Mouse (Mus musculus): ENCODE measurements around the gene Fis1.
"Not testable (repeated sequence)": the region's sequence is repeated elsewhere in the genome, so short reads cannot be mapped to it uniquely, and the experiment has no call there.

Fis1 gene

DNA sequence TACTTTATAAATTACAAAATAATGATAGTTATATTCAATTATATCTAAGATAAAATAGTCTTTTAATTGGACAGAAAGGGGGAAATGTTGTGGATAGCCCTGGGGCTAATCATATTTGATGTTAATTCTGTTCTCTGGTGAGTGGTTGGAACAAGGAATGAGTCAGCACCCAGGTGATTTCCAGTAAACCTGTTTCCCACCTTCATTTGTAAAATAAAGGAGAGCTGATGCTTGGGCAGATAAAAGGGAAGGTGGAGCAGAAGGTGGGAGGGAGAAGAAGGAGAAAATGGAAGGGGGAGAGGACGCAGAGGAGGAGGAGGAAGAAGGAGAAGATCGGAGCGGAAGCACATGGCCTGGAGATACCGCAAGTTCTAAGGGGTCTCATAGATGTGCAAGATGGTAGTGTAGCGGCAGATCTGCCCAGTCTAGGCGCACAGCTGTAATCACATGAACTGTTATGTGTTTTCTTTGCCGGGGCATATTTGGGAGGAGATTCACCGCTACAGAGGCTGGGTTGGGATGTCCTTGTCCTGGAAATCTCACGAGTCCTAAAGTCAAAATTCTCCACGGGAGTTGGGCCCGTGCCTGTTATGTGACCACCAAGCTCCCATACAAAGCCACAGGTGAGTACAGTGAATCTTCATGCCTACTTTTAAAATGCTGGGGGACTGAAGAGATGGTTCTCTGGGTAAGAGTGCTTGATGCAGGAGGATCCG is 12.1 kb upstream of the Fis1 start:
- DNase-seq (ENCODE audit: inconsistent ontology term): no peak

DNA sequence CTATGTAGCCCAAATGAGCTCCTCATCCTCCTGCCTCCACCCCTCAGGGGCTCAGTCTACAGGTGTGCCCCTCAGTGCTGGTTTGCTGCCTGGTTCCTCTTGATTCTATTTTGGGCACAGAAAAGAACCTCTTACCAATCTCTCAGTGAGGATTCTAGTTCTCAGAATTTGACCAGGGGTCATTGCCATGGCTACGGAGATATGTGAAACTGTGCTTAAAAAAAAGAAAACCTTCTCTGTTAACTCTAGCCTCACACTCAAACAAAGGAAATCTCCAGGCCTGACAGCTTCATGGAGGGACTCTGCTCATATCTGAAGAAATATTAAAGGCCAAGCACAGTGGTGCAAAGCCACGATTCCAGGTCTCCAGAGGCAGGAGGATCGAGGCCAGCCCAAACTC is 10.3 kb upstream of the Fis1 start:
- no peak for DNase-seq (ENCODE audit: inconsistent ontology term)

DNA sequence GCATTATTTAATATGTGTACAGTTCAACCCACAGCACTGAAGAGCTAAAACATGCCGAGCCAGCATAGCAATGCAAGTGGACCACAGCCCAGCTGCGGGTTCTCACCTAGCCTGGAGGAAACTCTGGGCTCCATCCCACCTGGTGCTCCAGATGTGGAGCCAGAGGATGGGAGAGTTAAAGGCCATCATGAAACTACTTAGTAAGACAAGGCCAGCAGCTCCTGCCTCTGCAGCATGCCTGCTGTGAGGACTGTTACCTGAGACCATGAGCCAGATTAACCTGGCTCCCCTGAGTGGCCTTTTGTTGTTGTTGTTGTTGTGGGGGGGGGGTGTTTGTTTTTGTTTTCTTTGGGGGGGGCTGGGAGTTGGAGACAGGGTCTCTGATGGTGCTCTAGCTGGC is 9.7 kb upstream of the Fis1 start:
- no peak for DNase-seq (ENCODE audit: inconsistent ontology term)

DNA sequence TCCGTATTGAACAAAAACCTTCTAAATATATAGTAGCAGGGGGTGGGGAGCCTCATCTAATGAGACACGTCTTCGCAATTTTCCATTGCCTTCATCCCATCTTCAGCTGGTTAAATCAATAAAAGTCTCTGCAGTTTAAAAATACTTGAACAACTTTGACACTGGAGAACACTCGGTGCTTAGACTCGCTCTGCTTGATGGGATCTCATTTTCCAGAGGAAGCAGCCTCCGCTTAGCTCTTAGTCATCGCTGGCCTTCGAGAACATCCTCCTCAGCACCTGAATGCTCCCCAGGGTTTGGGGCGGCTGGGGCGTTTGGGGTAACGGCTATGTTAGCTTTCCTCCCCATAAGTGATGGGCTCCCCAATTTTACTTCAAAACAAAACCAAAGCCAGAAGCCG is 8.0 kb upstream of the Fis1 start:
- no peak for DNase-seq (ENCODE audit: inconsistent ontology term)

DNA sequence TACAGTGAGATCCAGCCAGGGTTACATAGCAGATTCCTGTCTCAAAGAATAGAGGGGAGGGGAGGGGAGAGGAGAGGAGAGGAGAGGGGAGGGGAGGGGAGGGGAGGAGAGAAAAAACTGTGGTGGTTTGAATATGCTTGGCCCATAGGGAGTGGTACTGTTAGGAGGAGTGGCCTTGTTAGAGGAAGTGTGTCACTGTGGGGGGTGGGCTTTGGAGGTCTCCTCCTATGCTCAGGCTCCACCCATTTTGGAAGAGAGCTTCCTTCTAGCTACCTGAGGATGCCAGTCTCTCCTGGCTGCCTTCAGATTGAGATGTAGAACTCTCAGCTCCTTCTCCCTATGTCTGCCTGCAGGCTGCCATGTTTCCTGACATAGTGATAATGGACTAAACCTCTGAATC is 5.2 kb upstream of the Fis1 start:
- no peak for DNase-seq (ENCODE audit: inconsistent ontology term)

DNA sequence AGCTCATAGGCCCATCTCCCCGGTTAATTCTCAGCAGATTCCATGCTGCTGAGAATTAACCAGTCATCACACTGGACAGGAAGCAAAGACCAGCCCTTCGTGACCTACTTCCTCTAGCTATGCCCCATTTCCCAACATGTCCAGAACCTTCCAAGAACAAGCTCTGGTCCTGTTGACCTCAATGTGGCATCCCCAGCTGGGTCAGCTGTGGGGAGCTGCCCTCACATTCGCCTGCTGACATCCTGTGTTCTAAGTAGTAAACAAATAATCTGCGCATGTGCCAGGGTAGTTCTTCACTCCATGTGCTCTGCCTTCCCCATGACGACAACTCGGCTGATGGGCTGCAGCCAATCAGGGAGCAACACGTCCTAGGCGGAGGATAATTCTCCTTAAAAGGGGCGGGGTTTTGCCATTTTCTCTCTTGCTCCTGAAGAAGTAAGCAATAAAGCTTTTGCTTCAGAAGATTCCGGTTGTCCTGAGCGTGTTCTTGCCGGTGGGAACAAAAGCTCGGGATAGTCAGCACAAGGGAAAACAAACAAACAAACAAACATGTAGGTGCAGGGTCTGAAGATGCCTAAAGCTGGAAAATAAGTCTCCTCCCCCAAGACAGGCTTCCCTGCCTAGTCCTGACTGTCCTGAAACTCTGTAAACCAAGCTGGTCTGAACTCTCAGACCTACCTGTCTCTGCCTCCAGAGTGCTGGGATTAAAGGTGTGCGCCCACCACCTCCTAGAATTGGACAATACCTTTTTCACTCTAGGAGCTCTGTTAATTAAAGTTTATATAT is 3.3 kb upstream of the Fis1 start:
- not testable (repeated sequence) for DNase-seq (ENCODE audit: inconsistent ontology term)

DNA sequence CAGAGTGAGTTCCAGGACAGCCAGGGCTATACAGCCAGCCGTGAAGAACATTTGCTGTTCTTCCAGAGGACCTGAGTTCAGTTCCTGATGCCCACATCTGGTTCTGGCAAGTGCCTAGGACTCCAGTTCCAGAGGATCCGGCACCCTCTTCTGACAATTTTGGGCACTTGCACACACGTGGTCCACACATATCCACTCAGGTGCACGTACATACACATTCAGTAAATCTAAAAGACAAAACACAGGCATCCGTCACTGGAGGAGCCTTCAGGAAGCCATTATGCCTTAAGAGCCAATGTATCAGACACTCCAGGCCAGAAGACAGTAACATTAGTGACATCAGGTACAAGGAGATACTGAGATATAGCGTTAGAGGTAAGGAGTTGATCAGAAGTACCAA is 2.6 kb upstream of the Fis1 start:
- DNase-seq (ENCODE audit: inconsistent ontology term): no peak

DNA sequence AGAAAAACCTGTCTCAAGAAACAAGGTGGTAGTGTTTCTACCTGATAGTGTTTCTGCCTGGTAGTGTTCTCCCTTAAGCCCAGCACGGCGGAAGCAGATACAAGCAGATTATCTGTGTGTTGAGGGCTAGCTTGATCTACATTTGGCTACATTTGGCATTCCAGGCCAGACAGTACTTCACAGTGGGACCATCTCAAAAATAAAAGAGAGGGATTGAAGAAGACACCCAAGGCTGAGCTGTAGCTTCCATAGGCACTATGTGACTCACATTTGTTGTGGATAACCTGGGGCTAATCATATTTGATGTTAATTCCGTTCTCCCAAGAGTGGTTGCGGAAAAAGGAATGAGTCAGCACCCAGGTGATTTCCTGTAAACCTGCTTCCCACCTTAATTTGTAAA is 922 bp upstream of the Fis1 start:
- DNase-seq (ENCODE audit: inconsistent ontology term): no peak

DNA sequence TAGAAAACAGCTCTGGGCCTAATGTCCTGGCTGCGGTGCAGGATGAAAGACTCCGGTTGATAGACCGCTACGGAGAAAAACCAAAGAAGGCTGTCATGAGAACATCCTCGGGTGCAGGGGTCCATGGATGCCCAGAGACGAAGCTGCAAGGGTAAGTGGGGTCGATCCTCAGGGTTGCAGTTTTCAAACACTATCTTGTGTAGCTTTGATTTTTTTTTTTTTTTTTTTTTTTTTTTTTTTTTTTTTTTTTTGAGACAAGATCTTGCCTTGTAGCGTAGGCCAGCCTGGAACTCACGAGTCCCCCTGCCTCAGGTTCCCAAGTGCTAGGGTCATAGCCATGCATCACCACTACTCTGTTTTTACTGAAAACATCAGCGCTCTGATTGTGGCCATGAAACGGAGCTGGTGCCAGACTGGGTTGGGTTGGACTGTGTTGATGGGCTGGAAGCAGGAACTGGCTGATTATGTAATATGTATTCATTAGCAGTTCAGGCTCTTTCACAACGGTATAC is 421 bp downstream of the Fis1 start:
- DNase-seq (ENCODE audit: inconsistent ontology term): peak; percentile 72

DNA sequence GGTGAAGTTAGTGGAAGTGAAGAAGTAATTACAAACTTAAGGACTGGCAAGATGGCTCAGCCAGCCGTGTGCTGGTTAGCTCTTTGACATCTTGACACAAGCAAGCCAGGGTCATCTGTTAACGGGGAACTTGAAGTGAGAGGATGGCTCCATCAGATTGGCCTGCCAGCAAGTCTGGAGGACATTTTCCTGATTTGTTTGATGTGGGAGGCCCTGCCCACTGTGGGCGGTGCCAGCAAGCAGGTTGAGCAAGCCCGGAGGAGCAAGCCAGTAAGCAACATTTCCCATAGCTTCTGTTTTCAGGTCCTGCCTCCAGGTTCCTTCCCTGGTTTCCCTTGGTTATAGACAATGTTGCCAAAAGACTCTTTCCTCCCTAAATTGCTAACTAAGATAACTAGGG is 2.5 kb downstream of the Fis1 start:
- no peak for DNase-seq (ENCODE audit: inconsistent ontology term)

DNA sequence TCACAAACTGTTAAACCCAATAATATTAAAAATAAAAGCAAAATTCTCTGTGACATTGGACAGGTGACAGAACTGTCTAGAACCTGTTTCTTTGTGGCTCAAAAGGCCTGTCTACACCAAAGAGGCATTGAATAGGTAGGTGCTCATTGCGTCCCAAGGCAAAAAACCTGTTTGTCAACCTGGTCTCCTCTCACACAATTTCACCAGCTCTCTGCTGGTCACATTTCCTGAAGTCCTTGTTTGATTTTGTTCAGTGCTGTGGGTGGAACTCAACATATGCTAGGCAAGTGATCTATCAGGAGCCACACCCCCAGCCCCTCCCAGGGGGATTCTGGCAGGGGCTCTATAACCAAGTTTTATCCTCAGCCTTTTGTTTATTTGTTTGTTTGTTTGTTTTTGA is 4.2 kb downstream of the Fis1 start:
- DNase-seq (ENCODE audit: inconsistent ontology term): no peak

DNA sequence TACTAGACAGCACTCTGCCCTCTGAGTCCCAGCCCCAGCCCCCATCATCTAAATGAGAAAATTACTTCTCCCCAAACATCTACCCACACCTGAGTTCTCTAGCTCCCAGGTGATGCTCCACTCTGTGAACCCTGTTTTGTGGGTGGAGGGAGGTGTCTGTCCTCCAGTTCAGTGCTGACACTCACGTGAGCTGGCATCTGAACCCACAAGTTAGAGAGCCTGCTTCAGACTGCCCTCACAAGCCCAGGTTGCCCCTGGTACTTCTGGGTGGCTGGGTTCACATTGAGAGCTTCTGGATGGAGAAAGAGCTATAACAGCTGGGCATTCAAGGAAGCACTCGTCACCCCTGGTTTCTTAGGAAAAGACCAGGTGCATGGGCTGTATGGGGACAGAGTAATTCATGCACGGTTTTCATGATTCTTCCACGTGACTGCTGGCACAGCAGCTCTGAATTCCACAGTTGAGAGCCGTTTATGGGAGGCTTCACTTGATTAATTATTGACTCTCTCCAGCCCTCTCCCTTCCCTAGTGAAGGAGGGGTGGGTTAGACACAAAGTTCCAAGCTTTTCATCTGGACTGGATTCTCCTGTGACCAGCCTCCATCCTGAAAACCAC is 6.0 kb downstream of the Fis1 start:
- no peak for DNase-seq (ENCODE audit: inconsistent ontology term)

DNA sequence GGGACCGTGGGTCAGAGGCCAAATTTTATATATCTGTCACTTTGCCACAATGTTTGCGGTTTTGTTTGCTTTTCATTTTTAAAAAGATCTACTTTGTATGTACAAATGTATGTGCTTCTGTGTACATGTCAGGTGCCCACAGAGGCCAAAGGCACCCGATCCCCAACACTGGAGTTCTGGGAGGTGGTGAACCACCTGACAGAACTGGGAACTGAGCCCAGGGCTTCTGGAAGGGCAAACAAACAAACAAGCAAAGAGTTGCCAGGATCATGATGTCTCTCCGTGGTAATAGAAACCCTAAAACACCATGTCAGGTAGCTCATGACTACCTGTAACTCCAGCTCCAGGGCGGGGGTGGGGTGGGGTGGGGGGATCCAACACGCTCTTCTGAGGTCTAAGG is 7.0 kb downstream of the Fis1 start:
- no peak for DNase-seq (ENCODE audit: inconsistent ontology term)

DNA sequence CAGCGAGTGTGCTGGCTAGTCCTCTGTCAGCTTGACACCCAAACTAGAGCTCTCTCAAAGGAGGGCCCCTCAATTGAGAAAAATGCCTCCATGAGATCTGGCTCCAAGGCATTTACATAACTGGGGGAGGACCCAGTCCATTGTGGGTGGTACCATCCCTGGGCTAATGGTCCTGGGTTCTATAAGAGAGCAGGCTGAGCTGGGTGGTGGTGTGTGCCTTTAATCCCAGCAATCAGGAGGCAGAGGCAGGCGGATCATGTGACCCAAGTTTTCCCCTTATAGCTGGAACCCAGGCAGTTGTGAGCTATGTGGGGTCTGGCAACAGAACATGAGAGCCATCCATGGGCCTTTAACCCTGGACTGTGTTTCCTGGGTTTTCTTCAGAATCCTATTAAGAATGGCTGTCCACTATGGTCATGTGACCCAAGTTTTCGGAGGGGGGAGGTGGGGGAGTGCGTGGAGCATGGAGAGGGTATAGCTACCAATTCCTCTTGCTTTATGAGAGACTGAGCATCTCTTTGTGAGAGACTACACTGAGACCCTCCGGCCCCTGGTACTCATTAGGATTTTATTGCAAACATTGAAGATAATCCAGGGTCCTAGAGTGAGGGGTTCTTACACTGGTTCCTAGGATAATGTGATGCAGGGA is 8.4 kb downstream of the Fis1 start:
- no peak for DNase-seq (ENCODE audit: inconsistent ontology term)

DNA sequence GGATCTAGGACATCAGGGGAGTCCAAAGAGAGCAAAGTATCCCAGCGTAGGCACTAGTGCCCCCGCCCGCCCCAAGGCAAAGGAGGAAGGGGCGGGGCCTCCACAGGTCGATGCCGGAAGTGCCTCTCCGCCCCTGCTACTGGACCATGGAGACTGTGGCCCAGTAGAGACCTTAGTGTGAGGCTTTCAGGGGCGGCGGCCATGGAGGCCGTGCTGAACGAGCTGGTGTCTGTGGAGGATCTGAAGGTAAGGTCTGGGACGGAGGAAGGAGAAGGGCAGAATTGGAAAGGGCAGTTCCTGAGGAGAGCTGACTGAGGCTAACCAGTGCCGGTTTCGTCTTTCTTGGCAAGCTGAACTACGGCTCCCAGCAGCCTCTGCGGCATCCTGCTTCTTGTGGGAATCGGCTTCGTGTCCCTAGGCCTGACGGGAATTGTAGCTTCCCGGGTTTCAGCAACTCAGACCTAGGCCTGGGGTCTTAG is 8.9 kb downstream of the Fis1 start:
- DNase-seq (ENCODE audit: inconsistent ontology term): peak; percentile 92

DNA sequence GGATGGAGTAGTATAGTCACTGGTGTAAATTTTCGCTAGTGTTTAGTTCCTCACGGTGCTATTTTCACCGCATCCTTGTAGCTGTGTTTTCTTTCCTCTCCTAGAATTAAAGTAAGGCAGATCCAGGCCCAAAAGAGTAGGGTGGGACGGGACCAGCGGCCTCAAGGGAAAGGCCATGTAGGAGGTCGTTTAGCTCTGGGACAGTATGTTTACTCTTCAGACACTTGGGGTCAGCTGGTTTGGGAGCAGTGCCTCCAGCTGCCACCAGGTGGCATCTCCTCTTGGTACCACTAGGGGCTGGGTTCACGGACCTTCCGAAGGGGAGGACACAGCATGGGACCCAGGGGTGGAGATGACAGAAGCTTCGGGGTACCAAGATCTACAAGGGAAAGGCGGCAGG is 9.4 kb downstream of the Fis1 start:
- peak; percentile 81 for DNase-seq (ENCODE audit: inconsistent ontology term)

DNA sequence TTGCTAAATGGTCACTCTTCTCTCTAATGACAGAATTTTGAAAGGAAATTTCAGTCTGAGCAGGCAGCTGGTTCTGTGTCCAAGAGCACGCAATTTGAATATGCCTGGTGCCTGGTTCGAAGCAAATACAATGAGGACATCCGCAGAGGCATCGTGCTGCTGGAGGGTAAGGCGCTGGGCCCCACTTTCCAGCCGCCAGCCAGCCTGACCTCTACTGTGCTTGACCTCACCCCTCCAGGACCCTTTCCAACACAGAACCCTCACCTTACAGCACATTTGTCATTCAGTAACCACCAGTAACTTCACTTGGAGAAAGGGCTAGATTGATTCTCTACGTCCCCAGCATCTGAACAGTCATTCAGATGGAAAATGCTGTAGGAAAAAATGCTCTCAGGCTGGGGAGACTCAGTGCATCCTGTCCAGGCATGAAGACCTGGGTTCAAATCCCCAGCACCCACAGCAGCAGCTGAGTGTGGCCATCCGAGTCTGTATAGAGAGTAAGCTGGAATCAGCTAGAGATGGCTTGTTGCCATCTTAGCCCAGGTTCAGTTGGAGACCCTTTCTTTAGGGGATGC is 10.0 kb downstream of the Fis1 start:
- DNase-seq (ENCODE audit: inconsistent ontology term): no peak

DNA sequence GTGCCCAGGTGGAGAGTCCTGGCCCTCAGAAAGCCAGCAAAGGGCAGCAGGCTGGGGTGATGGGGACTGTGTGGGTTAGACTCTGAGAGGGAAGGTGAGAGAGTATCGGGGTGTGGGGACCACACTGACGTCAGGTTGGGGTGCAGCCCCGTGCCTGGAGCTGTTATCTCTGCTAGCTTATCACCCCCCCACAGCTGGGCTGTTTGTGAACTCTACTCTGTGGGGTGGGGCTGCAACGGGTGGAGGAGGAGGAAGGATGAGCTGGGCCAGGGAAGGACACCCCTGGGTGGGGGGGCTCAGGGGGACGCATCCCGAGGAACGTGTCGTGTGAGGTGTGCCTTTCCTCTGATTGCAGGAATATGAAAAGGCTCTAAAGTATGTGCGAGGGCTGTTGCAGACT is 12.1 kb downstream of the Fis1 start:
- no peak for DNase-seq (ENCODE audit: inconsistent ontology term)

DNA sequence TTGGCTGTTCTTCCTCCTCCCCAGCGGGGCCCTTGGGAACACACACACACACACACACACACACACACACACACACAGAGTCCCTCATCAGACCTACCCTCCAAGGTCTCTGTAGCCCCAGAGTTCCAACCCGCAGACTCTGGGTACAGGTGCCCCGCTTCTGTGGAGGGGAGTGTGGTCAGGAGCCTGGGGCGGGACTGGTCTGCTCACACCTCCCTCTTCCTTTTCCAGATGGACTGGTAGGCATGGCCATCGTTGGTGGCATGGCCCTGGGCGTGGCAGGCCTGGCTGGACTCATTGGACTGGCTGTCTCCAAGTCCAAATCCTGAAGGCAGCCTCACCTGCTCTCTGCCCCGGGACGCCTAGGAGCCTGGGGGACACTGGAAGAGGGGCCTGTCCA is 12.6 kb downstream of the Fis1 start:
- no peak for DNase-seq (ENCODE audit: inconsistent ontology term)

DNA sequence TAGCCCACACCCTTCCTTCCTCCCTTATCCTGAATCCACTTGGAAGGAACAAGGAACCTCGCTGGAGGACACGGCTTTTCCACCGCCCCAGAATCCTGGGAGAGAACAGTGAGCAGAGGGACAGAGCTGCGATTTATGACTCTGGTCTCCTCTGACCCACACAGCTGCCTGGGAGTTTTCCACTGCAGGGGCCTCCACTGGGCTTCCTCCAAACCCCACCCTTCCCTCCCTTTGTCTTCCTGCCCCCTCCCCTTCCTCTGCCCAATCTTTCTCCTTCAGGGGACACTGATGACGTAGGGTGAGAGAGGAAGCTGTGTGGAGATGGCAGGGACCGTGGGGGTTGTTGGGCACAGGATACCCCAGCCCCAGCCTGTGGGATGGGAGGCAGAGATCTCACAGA is 13.3 kb downstream of the Fis1 start, which contains the start of gene Cldn15:
Cldn15 (plus strand) TSS at position 286 of the 400 bp plus-strand sequence.
- no peak for DNase-seq (ENCODE audit: inconsistent ontology term)

DNA sequence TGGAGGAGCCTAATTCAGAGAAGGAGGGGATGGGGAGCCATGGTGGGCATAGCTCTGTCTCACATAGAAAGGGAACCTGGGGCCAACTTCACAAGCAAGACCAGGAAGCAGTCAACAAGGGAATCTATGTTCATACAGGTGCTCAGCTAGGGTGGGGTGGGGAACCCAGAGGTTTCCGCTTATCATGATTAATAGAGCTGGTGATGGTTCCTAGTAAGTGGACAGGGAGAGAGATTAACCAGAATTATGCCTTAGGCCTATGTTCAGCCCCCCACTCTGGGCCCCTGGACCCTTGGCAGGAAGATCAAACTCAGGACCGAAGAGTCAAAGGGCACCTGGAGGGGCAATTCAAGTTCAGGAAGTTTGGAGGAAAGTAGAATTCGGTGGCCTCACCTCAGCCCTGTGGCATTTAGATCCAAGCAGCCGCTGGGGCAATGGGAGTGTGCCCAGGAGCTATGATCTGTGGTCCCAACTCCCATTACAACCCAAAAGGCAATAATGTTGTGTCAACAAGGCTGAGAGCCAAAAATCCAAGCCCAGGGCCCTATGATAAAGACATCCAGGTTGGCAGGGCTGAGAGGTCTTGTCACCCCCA is 13.9 kb downstream of the Fis1 start:
- DNase-seq (ENCODE audit: inconsistent ontology term): no peak
